Mouse (Mus musculus): ENCODE results near the gene Akt3. TPM values are rescaled to one million over a fixed set of nuclear protein-coding genes. Genes with fewer than 3 reads are reported as not detected.

The Akt3 gene
- total RNA-seq, 2 experiments from 2014 or later = 9.5 to 22.6 TPM

GRCm38 (mm10) chr1:177191623-177192022 is 66.4 kb downstream of the Akt3 start:
- ATAC-seq (replicated peaks; ENCODE audit: low FRiP score, low TSS enrichment, poor library complexity, severe bottlenecking) = no peak

GRCm38 (mm10) chr1:177190358-177190757 is 67.6 kb downstream of the Akt3 start:
- ATAC-seq (replicated peaks; ENCODE audit: low FRiP score, low TSS enrichment, poor library complexity, severe bottlenecking) = no peak

GRCm38 (mm10) chr1:177188708-177189107 is 69.3 kb downstream of the Akt3 start:
- ATAC-seq (replicated peaks; ENCODE audit: low FRiP score, low TSS enrichment, poor library complexity, severe bottlenecking) = peak; percentile 100

GRCm38 (mm10) chr1:177186751-177187150 is 71.3 kb downstream of the Akt3 start:
- no peak for ATAC-seq (replicated peaks; ENCODE audit: low FRiP score, low TSS enrichment, poor library complexity, severe bottlenecking)

- ATAC-seq (replicated peaks; ENCODE audit: low FRiP score, low TSS enrichment, poor library complexity, severe bottlenecking) = no peak
Observed at GRCm38 (mm10) chr1:177179635-177180034, 78.4 kb downstream of the Akt3 start.

- no peak for ATAC-seq (replicated peaks; ENCODE audit: low FRiP score, low TSS enrichment, poor library complexity, severe bottlenecking)
Observed at GRCm38 (mm10) chr1:177175436-177175835, 82.6 kb downstream of the Akt3 start.

GRCm38 (mm10) chr1:177171300-177171699 is 86.7 kb downstream of the Akt3 start:
- no peak for ATAC-seq (replicated peaks; ENCODE audit: low FRiP score, low TSS enrichment, poor library complexity, severe bottlenecking)

- ATAC-seq (replicated peaks; ENCODE audit: low FRiP score, low TSS enrichment, poor library complexity, severe bottlenecking) = no peak
Observed at GRCm38 (mm10) chr1:177165789-177166188, 92.2 kb downstream of the Akt3 start.

- no peak for ATAC-seq (replicated peaks; ENCODE audit: low FRiP score, low TSS enrichment, poor library complexity, severe bottlenecking)
Observed at GRCm38 (mm10) chr1:177165336-177165735, 92.7 kb downstream of the Akt3 start.

- no peak for ATAC-seq (replicated peaks; ENCODE audit: low FRiP score, low TSS enrichment, poor library complexity, severe bottlenecking)
Observed at GRCm38 (mm10) chr1:177150344-177151021, 107.5 kb downstream of the Akt3 start.

GRCm38 (mm10) chr1:177148746-177149145 is 109.3 kb downstream of the Akt3 start:
- no peak for ATAC-seq (replicated peaks; ENCODE audit: low FRiP score, low TSS enrichment, poor library complexity, severe bottlenecking)

- no peak for ATAC-seq (replicated peaks; ENCODE audit: low FRiP score, low TSS enrichment, poor library complexity, severe bottlenecking)
Observed at GRCm38 (mm10) chr1:177141468-177141867, 116.5 kb downstream of the Akt3 start.

- ATAC-seq (replicated peaks; ENCODE audit: low FRiP score, low TSS enrichment, poor library complexity, severe bottlenecking) = no peak
Observed at GRCm38 (mm10) chr1:177139652-177140051, 118.4 kb downstream of the Akt3 start.

- ATAC-seq (replicated peaks; ENCODE audit: low FRiP score, low TSS enrichment, poor library complexity, severe bottlenecking) = no peak
Observed at GRCm38 (mm10) chr1:177131458-177131857, 126.5 kb downstream of the Akt3 start.

- no peak for ATAC-seq (replicated peaks; ENCODE audit: low FRiP score, low TSS enrichment, poor library complexity, severe bottlenecking)
Observed at GRCm38 (mm10) chr1:177126674-177127073, 131.3 kb downstream of the Akt3 start.

GRCm38 (mm10) chr1:177110665-177111271 is 147.2 kb downstream of the Akt3 start:
- no peak for ATAC-seq (replicated peaks; ENCODE audit: low FRiP score, low TSS enrichment, poor library complexity, severe bottlenecking)

GRCm38 (mm10) chr1:177090465-177090864 is 167.5 kb downstream of the Akt3 start:
- no peak for ATAC-seq (replicated peaks; ENCODE audit: low FRiP score, low TSS enrichment, poor library complexity, severe bottlenecking)

GRCm38 (mm10) chr1:177089515-177089914 is 168.5 kb downstream of the Akt3 start:
- ATAC-seq (replicated peaks; ENCODE audit: low FRiP score, low TSS enrichment, poor library complexity, severe bottlenecking) = peak; percentile 57; the same call in 1 of the 2 replicates

GRCm38 (mm10) chr1:177089048-177089447 is 169.0 kb downstream of the Akt3 start:
- no peak for ATAC-seq (replicated peaks; ENCODE audit: low FRiP score, low TSS enrichment, poor library complexity, severe bottlenecking)

- ATAC-seq (replicated peaks; ENCODE audit: low FRiP score, low TSS enrichment, poor library complexity, severe bottlenecking) = peak; percentile 90
Observed at GRCm38 (mm10) chr1:177081957-177082645, 175.9 kb downstream of the Akt3 start.

- no peak for ATAC-seq (replicated peaks; ENCODE audit: low FRiP score, low TSS enrichment, poor library complexity, severe bottlenecking)
Observed at GRCm38 (mm10) chr1:177069161-177069560, 188.8 kb downstream of the Akt3 start.
